Mouse (Mus musculus): ENCODE data around the gene Znrf4.
A peak's percentile ranks its signal among the peaks of the same experiment; 100 is the strongest.

Gene Znrf4

DNA sequence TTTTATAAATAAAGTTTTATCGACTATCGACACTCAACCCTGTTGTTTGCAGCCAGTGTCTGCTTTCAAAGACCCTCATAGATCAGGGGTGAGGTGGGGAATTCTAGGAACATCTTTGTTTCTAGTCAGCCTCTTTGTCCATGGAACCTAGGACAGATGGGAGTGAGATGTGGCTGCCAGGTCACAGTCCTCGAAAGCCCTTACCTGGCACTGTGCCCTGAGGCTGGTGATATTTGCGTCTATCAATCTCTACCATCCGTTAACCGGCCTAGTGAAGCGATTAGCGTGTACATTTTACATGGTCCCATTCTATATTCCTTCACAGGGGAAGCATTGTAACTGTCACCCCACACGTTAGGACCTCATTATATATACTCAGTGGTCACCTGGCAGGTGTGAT is 26.3 kb downstream of the Znrf4 start:
- no peak for DNase-seq

DNA sequence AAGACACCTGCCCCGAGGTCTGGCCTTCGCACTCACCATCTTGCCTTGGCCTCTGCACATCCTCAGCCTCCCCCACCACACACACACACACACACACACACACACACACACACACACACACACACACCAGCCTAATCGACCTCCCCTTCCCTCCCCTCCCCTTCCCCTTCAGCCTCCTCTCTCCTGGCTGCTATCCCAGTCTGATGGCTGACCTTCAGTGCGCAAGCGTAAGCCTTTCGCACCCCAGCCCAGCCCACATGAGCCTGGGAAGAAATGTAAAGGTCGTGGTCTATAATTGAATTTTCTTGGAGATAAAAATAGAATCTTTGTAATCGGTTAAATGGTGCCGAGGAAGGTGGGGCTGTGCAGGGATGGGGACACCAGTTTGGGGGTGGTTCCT is 27.1 kb downstream of the Znrf4 start:
- no peak for DNase-seq

DNA sequence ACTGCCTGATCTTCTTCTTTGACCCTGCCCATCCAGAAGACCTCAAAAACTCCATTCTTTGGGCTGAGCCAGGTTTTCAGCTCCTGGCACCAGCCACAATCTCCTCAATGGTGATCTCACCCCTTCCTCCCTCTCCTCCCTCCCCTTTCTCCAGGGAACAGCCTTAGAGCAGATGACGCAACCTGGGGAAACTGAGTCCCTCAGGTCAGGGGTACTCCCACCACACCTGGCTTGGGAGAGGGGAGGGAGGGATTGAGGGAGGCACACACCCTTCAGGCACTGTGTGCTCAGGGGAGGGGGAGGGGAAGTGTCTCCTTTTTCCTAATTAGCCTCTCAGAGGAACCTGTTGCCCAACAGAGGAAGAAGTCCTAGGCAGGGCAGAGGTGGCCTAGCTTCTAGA is 29.6 kb downstream of the Znrf4 start:
- no peak for DNase-seq

DNA sequence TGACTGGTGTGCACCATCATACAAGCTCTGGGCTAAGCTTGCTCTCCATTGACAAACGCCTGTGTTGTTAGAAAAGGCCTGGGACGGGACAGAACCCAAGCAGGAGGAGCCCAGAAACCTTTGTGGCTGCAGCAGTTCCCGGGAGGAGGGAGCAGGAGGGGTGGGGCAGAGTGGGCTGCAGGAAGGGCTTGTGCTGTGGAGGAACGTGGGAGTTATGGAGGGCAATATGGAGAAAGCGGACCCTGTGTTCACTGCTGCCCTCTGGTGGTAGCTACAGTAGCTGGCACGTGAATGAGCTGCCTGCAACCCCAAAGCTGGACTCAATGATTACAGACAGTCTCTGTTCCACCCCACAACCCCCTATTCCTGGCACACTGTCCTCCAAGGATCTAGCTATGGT is 32.9 kb downstream of the Znrf4 start:
- DNase-seq = peak; percentile 86

DNA sequence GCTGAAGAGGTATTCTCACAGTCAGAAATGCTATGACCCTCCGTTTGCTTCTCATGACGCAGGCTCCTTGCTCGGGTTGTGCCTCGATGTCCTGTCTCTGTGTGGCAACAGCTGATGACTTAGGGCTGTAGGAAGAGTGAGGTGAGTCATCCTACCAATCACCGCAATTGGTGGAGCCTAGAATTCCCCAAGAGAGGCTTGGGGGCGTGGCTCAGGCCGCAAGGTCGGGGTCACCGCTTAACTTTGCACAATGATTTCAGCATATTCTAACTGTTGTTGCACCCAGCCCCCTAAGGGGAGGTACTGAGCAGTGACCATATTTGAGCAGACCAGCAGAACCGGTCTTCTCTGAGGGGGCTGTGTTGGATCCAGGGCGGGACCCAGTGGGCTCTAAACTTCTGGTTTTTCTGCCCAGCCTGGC is 34.0 kb downstream of the Znrf4 start:
- no peak for DNase-seq

DNA sequence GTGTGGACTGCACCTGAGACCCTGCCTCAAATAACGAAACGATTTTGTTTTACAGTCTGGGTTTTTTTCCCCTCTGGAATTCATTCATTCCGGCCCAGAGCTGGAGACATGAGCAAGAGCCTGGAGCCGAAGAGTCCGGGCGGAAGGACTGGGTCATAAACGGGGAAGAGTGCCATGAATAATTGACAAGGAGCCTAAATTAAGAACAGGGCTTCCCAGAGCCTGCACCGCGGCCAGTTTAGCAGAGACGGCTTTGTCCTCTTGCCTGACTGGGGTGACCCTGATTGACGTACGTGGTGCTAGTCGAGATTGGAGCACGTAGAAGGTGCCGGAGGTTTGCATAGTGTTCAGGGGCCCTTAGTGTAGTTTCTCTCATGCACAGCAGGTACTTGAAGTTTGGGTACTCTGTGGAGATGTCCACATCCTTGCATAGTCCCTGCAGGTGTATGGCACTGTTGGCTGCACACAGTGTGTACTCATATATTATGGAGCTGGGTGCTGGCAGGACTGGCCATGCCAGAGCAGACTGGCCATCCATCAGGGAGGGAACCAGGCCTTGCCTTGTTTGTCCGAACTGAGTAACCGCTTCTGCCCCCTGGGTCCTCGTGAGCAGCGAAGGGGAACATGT is 34.9 kb downstream of the Znrf4 start:
- no peak for DNase-seq

DNA sequence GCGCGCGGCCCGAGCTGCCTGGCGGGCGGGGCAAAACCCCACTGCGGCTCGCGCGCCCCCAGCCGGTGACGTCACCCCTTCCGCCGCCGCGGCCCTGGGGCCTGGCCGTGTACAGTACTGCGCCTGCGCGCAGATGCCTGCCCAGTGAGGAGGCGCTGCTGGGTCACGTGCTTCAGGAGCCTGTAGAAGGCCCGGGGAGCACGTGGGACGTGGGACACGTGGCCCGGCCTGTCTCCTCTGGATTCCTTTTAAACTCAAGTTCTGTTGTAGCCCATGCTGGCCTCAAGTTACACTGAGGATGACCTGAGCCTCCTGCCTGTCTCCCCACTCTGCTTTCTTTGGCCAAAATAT is 35.9 kb downstream of the Znrf4 start, which contains the start of gene Ptprs:
Ptprs (minus strand) TSS at position 82 of the 351 bp plus-strand sequence.
- peak; percentile 88 for DNase-seq

DNA sequence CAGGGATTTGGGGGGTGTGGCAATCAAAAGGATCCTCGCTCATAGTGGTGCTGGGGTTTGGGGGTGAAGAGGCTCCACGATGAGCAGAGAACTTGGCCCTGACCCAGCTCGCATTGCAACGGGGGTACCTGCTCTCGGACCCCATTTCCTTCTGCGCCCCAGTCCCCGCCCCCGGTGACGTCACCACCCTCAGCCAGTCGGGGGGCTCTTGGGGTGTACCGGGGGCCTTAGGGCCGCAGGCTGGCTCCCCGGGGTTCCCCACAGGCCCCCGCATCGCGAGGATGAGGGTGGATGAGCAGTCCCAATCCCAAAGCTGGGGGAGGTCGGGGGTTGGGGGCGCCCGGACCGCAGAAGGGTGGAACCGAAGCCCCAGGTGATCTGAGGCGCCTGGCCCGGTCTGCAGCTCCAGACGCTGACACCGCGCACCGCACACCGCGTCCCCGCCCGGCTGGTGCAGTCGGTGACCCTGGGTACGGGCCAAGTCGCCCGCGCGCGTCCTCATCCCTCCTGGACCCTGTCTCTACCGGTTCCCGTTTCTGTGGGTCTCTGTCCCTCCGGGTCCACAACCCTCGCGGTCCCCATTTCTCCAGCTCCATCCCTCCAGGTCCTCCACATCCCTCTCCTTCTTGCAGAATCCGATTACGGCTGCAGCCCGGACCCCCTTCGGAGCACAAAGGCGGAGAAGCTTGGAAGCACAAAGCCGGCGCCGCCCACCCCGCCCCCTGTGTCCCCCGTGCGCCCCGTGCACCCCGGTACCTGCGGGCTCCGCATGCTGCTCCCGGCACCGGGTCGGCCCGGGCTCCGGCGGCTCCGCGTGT is 36.4 kb downstream of the Znrf4 start:
- DNase-seq = peak; percentile 30

DNA sequence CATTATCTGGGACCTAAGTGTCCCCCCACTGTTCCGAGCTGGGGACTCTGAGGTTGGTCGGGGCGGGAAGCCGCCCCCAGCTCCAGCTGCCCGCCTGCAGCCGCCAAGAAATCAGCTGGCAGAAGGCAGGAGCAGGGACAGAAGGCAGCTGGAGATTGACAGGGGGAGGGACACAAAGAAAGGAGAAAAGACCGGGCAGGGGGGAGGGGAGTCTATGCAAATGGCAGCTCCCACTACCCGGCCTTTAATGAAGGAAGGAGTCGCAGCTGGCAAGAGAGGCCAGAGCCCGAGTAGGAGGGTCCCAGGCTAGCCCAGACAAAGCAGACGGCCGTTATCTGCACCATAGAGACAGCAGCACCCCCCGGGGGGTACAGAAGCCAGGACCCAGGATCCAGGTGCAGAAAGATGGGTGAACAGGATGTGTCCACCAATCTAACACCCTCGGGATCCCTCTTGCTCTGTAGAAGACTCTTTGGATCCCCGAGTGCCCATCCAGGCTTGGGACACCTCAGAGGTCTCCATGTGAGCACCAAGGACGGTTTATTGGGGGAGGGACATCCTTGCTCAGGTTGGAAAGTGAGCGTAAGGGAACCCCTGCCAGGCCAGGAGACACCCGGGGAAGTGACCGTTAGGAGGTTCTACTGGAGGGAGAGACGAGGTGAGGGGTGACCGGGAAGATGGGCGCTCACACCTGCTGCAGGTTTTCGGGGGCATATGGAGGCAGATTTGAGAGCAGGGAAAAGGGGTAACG is 37.2 kb downstream of the Znrf4 start:
- DNase-seq = peak; percentile 45

DNA sequence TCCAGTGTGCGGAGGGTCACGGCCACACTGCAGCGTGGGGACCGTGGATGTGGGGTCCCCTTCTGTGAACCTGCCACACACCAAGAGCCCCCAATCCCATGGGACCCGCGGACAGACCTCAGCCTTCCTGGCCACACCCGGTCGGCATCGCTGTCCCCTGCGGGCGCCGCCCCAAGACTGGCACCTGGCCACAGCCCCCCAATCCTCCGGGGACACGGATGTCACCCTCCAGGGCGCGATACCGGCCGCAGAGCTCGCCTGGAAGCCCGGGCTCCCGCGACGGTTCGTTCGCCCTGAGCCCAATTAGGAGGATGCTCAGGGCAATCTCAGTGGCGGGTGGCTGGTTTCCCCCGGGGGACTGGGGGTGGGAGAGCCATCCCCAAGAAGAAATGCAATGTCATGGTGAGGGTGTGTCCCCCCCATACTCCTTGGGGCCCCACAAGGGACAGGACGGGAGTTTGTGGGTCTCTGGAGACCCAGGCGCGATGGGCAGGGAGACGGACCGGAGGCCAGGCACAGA is 37.9 kb downstream of the Znrf4 start:
- no peak for DNase-seq

DNA sequence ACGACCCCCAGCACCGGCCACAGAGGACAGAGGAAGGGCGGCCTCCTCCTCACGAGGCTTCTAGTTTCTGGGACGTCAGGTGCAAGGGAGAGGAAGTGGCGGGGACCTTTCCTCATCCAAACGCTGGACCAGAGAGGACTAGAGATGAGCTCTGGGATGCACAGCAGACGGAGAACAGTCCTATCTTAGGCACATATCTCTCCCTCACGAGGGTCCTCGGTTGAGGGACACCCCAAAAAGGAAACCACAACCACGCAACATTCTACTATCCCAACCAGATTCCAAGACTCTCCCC is 38.7 kb downstream of the Znrf4 start:
- DNase-seq = no peak

DNA sequence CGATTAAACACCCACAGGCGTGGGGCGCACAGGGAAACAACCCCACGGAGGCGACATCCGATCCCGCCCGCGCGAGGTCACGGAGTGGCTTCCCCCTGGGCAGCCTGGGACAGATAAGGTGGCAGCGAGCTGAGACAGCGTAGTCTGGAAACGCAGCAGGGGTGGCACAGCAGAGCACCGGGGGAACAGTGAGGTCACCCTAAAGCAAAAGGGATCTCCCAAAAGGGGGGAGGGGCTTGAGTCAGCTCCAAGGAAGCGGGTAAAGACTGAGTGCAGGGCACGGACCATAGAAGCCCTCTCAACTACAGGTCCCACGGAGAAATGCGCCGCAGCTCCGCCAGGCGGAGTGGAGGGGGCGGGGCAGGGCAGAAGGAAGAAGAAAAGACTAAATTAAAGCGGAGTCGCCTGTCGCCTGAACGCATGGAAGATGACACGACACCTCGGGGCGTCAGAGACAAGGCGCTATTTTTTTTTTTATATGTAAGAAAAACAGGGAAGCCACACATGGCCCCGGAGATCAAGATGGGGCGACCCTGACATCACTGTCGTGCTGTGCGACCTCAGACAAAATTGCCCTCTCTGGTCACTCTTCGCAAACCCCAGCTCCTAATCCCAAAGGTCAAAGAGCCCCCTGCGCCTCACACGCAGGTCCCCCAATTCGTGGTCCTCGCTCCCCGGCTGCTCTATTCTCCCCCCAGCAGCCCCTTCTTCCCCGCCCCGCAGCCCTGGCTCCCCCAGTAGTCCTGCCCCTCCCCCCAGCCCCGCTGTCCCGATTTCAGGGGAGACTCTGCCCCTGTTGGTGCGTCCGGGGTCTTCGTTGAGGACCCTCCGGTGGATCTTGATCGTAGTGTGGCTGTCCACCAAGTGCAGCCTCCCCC is 39.3 kb downstream of the Znrf4 start:
- DNase-seq = peak; percentile 64

DNA sequence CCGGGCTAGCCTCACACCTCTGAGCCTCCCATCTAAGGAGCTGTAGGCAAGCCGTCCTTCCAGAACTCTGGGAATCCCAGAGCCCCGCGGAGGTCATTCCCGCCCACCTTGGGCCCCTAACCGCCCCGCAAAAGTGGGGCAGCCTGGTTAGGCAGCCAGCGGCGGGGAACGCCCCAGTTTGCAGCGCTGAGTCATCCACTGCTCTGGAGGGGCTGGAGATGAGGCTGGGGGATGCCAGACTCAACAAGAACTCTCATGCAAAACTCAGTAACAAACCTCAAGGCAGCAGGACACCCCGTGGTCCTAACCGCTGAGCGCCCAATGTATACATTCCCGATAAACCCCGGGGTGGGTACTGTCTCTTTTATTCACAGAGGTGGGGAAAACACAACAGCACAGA is 40.1 kb downstream of the Znrf4 start:
- no peak for DNase-seq

DNA sequence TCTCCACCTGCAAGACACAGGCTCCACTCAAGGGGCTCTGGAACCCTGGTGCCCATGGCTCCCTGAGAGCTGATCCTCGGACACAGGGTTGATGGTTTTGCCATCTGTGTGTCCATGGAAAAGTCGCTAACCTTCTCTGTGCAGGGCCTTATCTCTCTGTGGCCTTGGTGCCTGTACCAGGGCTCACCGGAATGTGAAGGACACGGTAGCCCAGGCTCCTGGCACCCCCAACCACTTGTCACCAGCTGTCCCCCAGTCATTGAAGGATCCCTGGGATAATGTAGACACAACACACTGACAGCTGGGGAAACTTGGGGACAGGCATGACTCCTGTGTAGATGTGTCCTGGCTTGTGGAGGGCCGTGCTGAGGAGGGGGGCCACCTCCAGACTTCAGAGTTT is 41.1 kb downstream of the Znrf4 start:
- DNase-seq = no peak

DNA sequence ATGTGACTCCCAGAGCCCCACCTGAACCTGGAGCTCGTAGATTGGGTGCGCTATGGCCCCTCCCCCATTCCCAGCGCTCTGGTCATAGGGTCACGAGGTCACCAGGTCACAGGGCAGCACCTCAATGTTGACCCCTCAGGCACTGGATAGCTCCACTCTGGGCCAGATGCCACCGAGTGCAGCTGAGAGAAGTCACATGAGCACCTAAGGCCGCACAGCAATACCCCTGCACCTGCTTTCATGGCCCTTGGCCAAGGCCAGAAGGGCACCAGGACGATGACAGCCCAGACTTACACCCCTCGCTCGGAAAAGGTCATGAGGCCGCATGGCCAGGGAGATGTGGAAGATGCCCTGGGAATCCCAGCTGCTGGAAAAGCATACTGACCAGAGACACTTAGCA is 41.7 kb downstream of the Znrf4 start:
- no peak for DNase-seq

DNA sequence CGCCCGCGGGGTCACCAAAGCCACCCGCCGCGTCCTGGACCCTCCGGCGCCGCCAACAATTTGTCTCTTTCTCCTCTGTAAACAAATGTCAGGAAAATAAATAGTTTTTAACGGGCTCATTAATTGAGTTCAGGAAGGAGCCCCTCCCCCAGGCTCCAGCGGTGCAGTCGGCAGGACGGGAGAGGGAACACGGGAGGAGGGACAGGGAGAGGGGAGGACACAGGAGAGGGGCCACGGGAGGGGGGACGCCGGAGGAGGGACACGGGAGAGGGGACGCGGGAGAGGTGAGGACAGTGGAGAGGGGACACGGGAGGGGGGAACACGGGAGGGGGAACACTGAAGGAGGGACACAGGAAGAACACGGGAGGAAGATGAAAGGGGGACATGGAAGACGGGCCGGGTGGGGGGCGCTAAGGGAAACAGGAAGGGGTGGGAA is 42.2 kb downstream of the Znrf4 start:
- DNase-seq = peak; percentile 44

DNA sequence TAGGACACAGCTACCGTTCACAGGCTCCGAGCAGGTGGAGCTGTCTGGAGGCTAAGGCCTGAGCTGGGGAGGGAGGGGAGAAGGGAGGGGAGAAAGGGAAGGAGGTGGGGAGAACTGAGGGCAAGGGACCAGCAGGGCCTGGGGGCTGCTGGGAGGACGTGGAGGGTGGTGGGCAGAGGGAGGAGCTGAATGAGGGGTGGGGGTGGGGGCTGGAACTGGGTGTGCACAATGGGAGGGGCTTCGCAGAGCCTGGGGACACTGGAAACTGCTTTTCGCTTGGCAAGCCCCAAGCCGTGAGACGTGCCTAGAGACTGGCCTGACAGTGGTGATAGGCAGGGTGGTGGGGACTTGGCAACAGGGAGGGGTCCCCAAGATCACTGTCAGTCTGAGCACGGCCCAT is 43.0 kb downstream of the Znrf4 start:
- DNase-seq = no peak

DNA sequence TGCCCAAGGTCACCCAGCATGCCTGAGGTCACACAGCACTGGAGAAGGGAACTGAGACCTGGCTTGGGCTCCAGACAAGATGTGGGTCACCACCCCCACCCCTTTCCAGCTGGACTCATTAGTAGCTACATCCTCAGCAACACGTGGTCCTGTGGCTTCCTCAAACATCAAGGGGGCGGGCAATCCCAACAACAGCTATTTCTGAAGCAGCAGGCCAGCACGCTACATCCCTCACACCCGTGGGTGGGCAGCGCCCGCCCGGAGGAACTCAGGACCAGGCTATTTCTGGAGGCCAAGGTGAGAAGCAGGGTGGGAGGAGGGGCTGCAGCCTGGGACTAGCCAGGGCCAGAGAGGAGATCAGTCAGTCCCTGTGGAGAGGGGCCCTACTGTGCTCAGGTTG is 43.4 kb downstream of the Znrf4 start:
- no peak for DNase-seq

DNA sequence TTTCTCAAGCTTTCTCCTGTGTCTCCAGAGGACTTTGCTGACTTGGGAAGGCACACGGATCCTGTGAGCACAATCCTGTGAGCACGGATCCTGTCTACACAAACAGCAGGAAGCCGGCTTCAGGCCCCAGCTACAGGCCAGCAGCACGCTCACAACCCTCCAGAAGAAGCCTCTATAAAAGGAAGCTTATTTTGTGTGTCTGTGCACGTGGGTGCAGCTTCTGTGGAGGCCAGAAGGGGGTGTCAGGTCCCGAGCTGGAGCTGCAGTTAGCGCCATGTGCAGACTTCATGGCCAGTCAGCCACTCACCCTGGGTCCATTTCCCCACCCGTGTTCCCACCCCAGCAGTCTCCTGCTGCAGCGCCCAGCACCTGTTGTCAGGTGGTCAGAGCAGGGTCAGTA is 43.9 kb downstream of the Znrf4 start:
- DNase-seq = no peak

DNA sequence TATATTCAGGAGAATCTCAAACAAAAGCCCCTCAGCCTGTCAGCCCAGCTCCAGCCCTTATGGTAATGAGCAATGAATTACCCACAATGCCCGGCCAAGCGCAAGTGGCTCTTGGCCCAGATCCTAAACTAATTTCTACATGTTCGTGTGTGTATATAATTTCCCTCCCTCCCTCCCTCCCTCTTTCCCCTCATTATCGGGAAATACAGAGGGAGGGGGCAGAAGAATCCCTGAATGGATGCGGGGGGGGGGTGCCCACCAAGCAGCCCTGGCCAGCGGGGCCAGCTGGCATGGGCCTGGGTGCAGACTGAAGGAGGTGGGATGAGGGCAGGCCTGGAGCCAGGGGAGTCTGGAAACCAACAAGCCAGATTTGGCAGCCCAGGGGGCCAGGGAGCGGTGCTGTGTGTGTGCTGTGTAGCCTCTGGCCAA is 44.8 kb downstream of the Znrf4 start:
- DNase-seq = peak; percentile 57

DNA sequence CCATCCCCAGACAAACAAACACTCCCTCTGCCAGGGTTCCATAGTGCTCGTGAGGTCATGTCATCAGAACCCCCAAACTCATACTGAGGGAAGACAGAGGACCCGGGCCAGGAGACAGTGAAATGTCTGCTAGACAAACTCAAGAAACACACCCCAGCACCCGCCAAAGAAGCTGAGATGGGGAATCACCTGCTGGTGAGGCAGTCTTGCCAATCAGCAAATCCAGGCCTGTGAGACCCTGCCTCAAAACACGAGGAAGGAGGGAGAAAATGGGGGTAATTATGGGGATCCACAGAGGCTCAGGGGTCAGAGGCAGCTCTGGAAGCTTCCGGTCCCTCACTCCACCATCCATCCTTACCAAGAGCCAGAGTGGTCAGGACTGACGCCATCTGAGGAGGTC is 45.5 kb downstream of the Znrf4 start:
- no peak for DNase-seq

DNA sequence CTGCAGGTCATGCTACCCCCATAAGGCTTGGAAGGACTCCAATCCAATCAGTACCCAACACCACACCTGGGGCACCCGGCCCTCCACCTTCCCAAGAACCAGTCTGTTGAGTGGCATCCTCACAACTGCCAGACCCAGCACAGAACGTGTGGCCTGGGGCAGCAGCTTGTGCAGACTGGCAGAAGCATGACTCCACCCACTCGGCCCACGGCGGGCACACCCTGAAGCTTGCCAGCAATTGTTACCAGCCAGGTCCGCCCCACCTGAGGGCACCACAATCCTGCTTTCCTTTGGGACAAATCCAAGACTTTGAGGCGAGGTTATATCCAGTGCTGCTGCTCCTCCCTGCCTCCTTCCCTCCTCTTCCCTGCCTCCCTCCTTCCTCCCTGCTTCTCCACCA is 47.4 kb downstream of the Znrf4 start:
- DNase-seq = no peak

DNA sequence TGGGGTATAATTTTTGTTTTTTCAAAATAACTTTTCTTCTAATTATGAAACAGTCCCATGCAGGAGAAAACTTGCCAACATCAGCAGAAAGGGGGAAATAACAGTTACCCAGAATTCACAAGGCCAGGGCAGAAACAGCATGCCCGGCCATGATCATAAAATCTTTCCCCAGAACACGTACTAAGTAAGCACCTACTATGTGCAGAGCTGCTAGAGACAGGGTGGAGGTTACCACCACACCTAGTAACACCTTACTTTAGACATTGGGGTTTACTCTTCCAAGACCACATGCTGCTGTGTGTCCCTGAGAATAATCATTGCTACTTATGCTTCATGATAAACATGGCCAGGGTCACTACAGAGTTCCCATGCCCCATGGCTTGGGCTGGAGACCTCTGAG is 47.9 kb downstream of the Znrf4 start:
- no peak for DNase-seq

Measured in lung, postnatal 14 days (tissue).